18 mouse cellular contexts compared by ENCODE assay signal in the genomic region with DNA sequence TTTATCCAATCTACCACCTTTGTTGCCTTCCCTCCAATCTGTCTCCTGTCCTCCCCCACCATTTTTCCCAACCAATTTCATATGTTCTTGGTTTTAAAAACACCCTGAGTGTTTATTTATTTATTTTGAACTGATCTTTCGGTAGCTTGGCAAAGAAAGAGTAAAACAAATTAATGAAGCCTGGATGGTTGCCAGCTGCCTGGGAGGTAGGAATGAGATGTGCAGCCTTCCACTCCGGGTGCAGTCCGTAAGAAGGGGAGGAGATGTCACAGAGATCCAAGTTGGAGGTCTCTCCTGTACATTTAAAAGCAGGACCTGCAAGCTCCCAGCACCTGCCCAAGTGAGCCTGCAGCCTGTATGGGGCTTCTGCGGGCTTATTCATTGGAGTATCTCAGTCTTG.
DNase-seq lines count a peak whose midpoint lies in the region; ATAC-seq lines count a peak whose summit lies in the region.
"Had no signal": no experiment of that assay in that cellular context is flagged by ENCODE, and none has a peak within 500 bp of the region (broad histone marks: within the 10 kb centered on the region; RNA-seq: fewer than 3 reads in every experiment).

No protein-coding gene starts in this region.

- H3K9me3 ChIP-seq in kidney, embryonic 14.5 days (ENCODE audit: control insufficient read depth, low read length): no peaks in the 10 kb centered on the region
- no peaks in the 10 kb centered on the region for H3K9me3 ChIP-seq in neural tube, embryonic 13.5 days
- H3K9me3 ChIP-seq: embryonic facial prominence, embryonic 12.5 days; limb, embryonic 13.5 days; midbrain, embryonic 15.5 days had no signal

- 44% methylated on average over 4 of the region's 4 CpGs for WGBS in kidney, embryonic 14.5 days
- WGBS in neural tube, embryonic 13.5 days: 34% methylated on average over 4 of the region's 4 CpGs

- H3K4me2 ChIP-seq in kidney, embryonic 14.5 days (replicated peaks; ENCODE audit: low read depth, low read length): no peak overlapping the region
- H3K4me2 ChIP-seq in neural tube, embryonic 13.5 days: no peak overlapping the region
- H3K4me2 ChIP-seq: embryonic facial prominence, embryonic 12.5 days; heart, embryonic 13.5 days; limb, embryonic 13.5 days; midbrain, embryonic 15.5 days had no signal

- no peaks in the 10 kb centered on the region for H3K36me3 ChIP-seq in kidney, embryonic 14.5 days (ENCODE audit: control insufficient read depth, insufficient read depth, low read length)
- H3K36me3 ChIP-seq in neural tube, embryonic 13.5 days: no peaks in the 10 kb centered on the region
- H3K36me3 ChIP-seq: embryonic facial prominence, embryonic 12.5 days; heart, embryonic 13.5 days; limb, embryonic 13.5 days; midbrain, embryonic 15.5 days had no signal

- no peaks in the 10 kb centered on the region for H3K27me3 ChIP-seq in kidney, embryonic 14.5 days (ENCODE audit: control insufficient read depth, insufficient read depth, low read length)
- H3K27me3 ChIP-seq in neural tube, embryonic 13.5 days: no peaks in the 10 kb centered on the region
- H3K27me3 ChIP-seq: embryonic facial prominence, embryonic 12.5 days; heart, embryonic 13.5 days; limb, embryonic 13.5 days; midbrain, embryonic 15.5 days had no signal

- ATAC-seq in kidney, embryonic 14.5 days (ENCODE audit: low FRiP score, low TSS enrichment): no peak
- ATAC-seq in neural tube, embryonic 13.5 days (ENCODE audit: low read depth): no peak
- ATAC-seq: forebrain, postnatal 0 days; intestine, embryonic 16.5 days; lung, postnatal 0 days; midbrain, embryonic 15.5 days had no signal

- H3K9ac ChIP-seq in kidney, embryonic 14.5 days (ENCODE audit: low read depth, low read length): no peak overlapping the region
- no peak overlapping the region for H3K9ac ChIP-seq in neural tube, embryonic 13.5 days
- H3K9ac ChIP-seq: embryonic facial prominence, embryonic 12.5 days; forebrain, postnatal 0 days; heart, embryonic 13.5 days; limb, embryonic 13.5 days; liver, embryonic 14.5 days; midbrain, embryonic 15.5 days had no signal

- no peak overlapping the region for H3K4me3 ChIP-seq in kidney, embryonic 14.5 days (ENCODE audit: low read length)
- no peak overlapping the region for H3K4me3 ChIP-seq in neural tube, embryonic 13.5 days
- H3K4me3 ChIP-seq: embryonic facial prominence, embryonic 12.5 days; heart, embryonic 13.5 days; limb, embryonic 13.5 days; midbrain, embryonic 15.5 days had no signal

- DNase-seq in adrenal gland, postnatal 10 days: peak; percentile 6
- no peak for DNase-seq in adrenal gland, postnatal 14 days
- DNase-seq in kidney, adult 9 months: peak; percentile 3
- DNase-seq in neural tube, embryonic 10.5 days (ENCODE audit: extremely low spot score, low spot score): no peak
- DNase-seq in cerebellum, postnatal 14 days: peak; percentile 44 to 54
- DNase-seq in layer of hippocampus, adult 9-10 months (ENCODE audit: low spot score): no peak
- DNase-seq: forebrain, postnatal 0 days; layer of hippocampus, adult 9-11 months; thymus, adult 2 months had no signal

- no peaks in the 10 kb centered on the region for H3K4me1 ChIP-seq in kidney, embryonic 14.5 days (ENCODE audit: control insufficient read depth, insufficient read depth, low read length)
- H3K4me1 ChIP-seq in neural tube, embryonic 13.5 days (replicated peaks): peaks cover 20% of the 10 kb centered on the region
- H3K4me1 ChIP-seq: embryonic facial prominence, embryonic 12.5 days; heart, embryonic 13.5 days; limb, embryonic 13.5 days had no signal

- H3K27ac ChIP-seq in kidney, embryonic 14.5 days (ENCODE audit: low read depth, low read length): no peak overlapping the region
- peak overlapping the region; percentile 75 for H3K27ac ChIP-seq in neural tube, embryonic 13.5 days (replicated peaks)
- H3K27ac ChIP-seq: embryonic facial prominence, embryonic 12.5 days; heart, embryonic 13.5 days; limb, embryonic 13.5 days; liver, embryonic 14.5 days; midbrain, embryonic 15.5 days had no signal

Comparison
In these comparisons a context has a peak if more than half of its experiments do, and no peak if none do; other contexts are left out.
1. DNase-seq: peak in adrenal gland, postnatal 10 days (single experiment), kidney, adult 9 months (single experiment) and cerebellum, postnatal 14 days (2 of 2); none in adrenal gland, postnatal 14 days (single experiment), neural tube, embryonic 10.5 days (single experiment) and layer of hippocampus, adult 9-10 months (single experiment).